ENCODE assay signal across 25 mouse cellular contexts in the genomic region with DNA sequence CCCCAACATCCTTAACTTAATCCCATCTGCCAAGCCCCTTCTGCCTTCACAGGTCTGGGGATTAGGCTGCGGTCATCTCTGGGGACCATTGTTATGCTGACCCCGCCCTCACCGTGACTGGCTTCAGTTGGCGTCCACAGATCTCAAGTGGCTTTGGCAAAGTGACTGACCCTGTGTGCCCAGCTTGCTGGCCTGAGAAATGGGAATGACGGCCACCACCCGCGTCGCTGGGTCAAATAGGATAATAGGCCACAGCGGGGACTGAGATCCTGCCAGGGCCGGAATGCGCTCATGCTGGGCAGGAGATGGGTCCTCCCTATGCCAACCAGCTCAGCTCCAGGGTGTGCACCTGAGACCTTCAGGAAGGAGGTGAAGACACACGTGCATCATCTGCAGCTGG.
"Had no signal": no experiment of that assay in that cellular context is flagged by ENCODE, and none has a peak within 500 bp of the region (broad histone marks: within the 10 kb centered on the region; RNA-seq: fewer than 3 reads in every experiment).

No protein-coding gene starts in this region.

- ATAC-seq: hindbrain, postnatal 0 days; intestine, embryonic 16.5 days; liver, embryonic 12.5 days had no signal

- H3K9me3 ChIP-seq: heart, embryonic 13.5 days; heart, embryonic 15.5 days; hindbrain, embryonic 12.5 days; hindbrain, embryonic 15.5 days; kidney, embryonic 15.5 days; limb, embryonic 13.5 days; limb, embryonic 15.5 days; liver, embryonic 12.5 days had no signal

- H3K27ac ChIP-seq: heart, adult 2 months; heart, embryonic 13.5 days; heart, embryonic 15.5 days; hindbrain, embryonic 12.5 days; hindbrain, embryonic 15.5 days; hindbrain, postnatal 0 days; kidney, embryonic 15.5 days; kidney, postnatal 0 days; limb, embryonic 13.5 days; limb, embryonic 15.5 days; liver, embryonic 12.5 days; liver, embryonic 14.5 days had no signal

- H3K4me2 ChIP-seq: heart, embryonic 11.5 days; heart, embryonic 13.5 days; heart, embryonic 15.5 days; hindbrain, embryonic 12.5 days; hindbrain, embryonic 15.5 days; kidney, embryonic 15.5 days; limb, embryonic 13.5 days; limb, embryonic 15.5 days; liver, embryonic 12.5 days had no signal

- H3K4me1 ChIP-seq: hindbrain, embryonic 15.5 days had no signal

- H3K4me3 ChIP-seq: heart, adult 2 months; heart, embryonic 13.5 days; heart, embryonic 15.5 days; hindbrain, embryonic 12.5 days; hindbrain, embryonic 15.5 days; kidney, embryonic 15.5 days; limb, embryonic 13.5 days; limb, embryonic 15.5 days; liver, embryonic 12.5 days had no signal

- DNase-seq: gastrocnemius, postnatal 10 days; gastrocnemius, postnatal 36 days; heart, adult 11 months; heart, adult 2 months; heart, postnatal 14 days; heart, postnatal 36 days; kidney, adult 11 months; kidney, adult 9 months; kidney, postnatal 36 days; layer of hippocampus, adult 9-11 months; layer of hippocampus, postnatal 36 days; left cerebral cortex, postnatal 4 days had no signal

- H3K36me3 ChIP-seq: heart, embryonic 13.5 days; heart, embryonic 15.5 days; hindbrain, embryonic 12.5 days; hindbrain, embryonic 15.5 days; kidney, embryonic 15.5 days; limb, embryonic 13.5 days; limb, embryonic 15.5 days; liver, embryonic 12.5 days had no signal

- H3K9ac ChIP-seq: heart, embryonic 13.5 days; heart, embryonic 15.5 days; hindbrain, embryonic 12.5 days; hindbrain, embryonic 15.5 days; kidney, embryonic 15.5 days; limb, embryonic 13.5 days; limb, embryonic 15.5 days; liver, embryonic 12.5 days; liver, embryonic 14.5 days had no signal

- H3K27me3 ChIP-seq: hindbrain, embryonic 12.5 days; hindbrain, embryonic 15.5 days; limb, embryonic 13.5 days; limb, embryonic 15.5 days had no signal
